Mouse (Mus musculus): Measurements from ENCODE around the gene Slc45a1.
"Not testable (repeated sequence)": the region's sequence is repeated elsewhere in the genome, so short reads cannot be mapped to it uniquely, and the experiment has no call there.

DNA sequence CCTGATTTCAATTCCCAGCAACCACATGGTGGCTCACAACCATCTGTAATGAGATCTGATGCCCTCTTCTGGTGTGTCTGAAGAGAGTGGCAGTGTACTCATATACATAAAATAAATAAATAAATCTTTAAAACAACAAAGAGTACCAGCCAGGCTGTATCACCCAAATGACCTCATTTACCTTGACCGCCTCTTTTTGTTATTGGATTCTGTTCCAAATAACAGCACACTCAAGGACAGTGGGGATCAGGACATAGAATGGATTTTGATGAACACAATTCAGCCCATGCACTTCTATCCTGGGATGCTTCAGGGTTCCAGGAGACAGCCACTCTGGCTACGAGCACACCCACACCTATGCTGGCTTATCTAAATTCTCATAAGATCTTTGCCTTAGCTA, 51.5 kb downstream of the Slc45a1 start:
- not testable (repeated sequence) for TF ChIP-seq CTCF (conservative IDR thresholded peaks at IDR 0.05; ENCODE audit: low read length); POU5F1 (IDR thresholded peaks at IDR 0.05; ENCODE audit: borderline replicate concordance, low read length); NANOG (IDR thresholded peaks at IDR 0.05; ENCODE audit: borderline replicate concordance, low read length)
